Mouse (Mus musculus) heart, adult 2 months (tissue): Measurements from ENCODE around the gene Rtl10. TPM values are rescaled to one million over a fixed set of nuclear protein-coding genes. Genes with fewer than 3 reads are reported as not detected.

Experiments used
- DNase-seq, 2 experiments: peaks; one replicate each; pipeline ENCODE4 v3.0.0; 2021
- H3K27ac ChIP-seq: fragments of 200-600 bp; 2 replicates; pipeline ENCODE4 v1.8.1; 2022
- H3K27me3 ChIP-seq: fragments of 200-500 bp; 2 replicates; pipeline ENCODE4 v1.6.1; 2012; ENCODE audit warnings: mild to moderate bottlenecking, low read length, inconsistent platforms, mixed read lengths; ENCODE audit not compliant: control insufficient read depth, insufficient read depth
- H3K36me3 ChIP-seq: fragments of 200-500 bp; 2 replicates; pipeline ENCODE4 v1.6.1; 2012; ENCODE audit warnings: low read length, inconsistent platforms; ENCODE audit not compliant: control insufficient read depth, insufficient read depth
- H3K4me1 ChIP-seq: fragments of 200-500 bp; 2 replicates; pipeline ENCODE4 v1.6.1; 2011; ENCODE audit warnings: low read length; ENCODE audit not compliant: control insufficient read depth, insufficient read depth
- H3K4me3 ChIP-seq: fragments of 200-600 bp; 2 replicates; pipeline ENCODE4 v1.8.1; 2022
- H3K79me2 ChIP-seq: fragments of 200-500 bp; replicated peaks from 2 replicates; pipeline ENCODE4 v1.6.1; 2012; ENCODE audit warnings: mild to moderate bottlenecking, inconsistent platforms, low read length, moderate library complexity, mixed read lengths; ENCODE audit not compliant: control insufficient read depth, insufficient read depth
- H3K9ac ChIP-seq: fragments of 200-500 bp; 2 replicates; pipeline ENCODE4 v1.6.1; 2012; ENCODE audit warnings: low read depth, mild to moderate bottlenecking, control low read depth, inconsistent platforms, low read length, mixed read lengths
- CTCF ChIP-seq: fragments of 200-600 bp; IDR thresholded peaks from 2 replicates; pipeline ENCODE4 v1.8.1; 2022; ENCODE audit warnings: antibody characterized with exemption, mild to moderate bottlenecking, moderate library complexity
- EP300 ChIP-seq: fragments of 200-500 bp; IDR thresholded peaks from 2 replicates; pipeline ENCODE4 v1.6.1; 2011; ENCODE audit warnings: low read depth, low read length, control low read depth; ENCODE audit not compliant: insufficient read depth
- POLR2A ChIP-seq: fragments of 200-500 bp; IDR thresholded peaks from 2 replicates; pipeline ENCODE4 v1.6.1; 2011; ENCODE audit warnings: mild to moderate bottlenecking, low read depth, low read length, control low read depth; ENCODE audit not compliant: insufficient read depth
- WGBS: fragments of 180-500 bp; shearing (Covaris S2); methylation state at CpG from one replicate; pipeline ENCODE4 v1.1.7; 2018; 5-methylcytosine and 5-hydroxymethylcytosine counted together
- intact Hi-C: fragments of 180-260 bp; cut with DNase I; formaldehyde crosslinking; loops from one replicate; pipeline ENCODE4 v1.15.1; 2025
- polyA plus RNA-seq: library from polyadenylated mRNA; depleted of rRNA; stranded (reverse); fragments of >200 nt; gene quantifications from 2 replicates; pipeline ENCODE4 v1.2.3, GENCODE M21; 2012
- total RNA-seq, 2 experiments: library from RNA; stranded (reverse); gene quantifications; 2 replicates each; pipeline ENCODE4 v1.2.3; 2021

Rtl10 gene
- total and polyA plus RNA-seq, 3 experiments: 3.4 to 3.9 (median 3.4) TPM

GRCm38 (mm10) chr16:18474021-18474420 is 24.7 kb upstream of the Rtl10 start:
- no peaks in the 10 kb centered on the region for H3K36me3 ChIP-seq
- 75% methylated on average over 2 of the region's 2 CpGs for WGBS
- no peaks in the 10 kb centered on the region for H3K27me3 ChIP-seq
- no peaks in the 10 kb centered on the region for H3K79me2 ChIP-seq
- H3K27ac ChIP-seq: no peak overlapping the region
- DNase-seq: no peak
- no peaks in the 10 kb centered on the region for H3K4me1 ChIP-seq
- no peak overlapping the region for H3K9ac ChIP-seq
- H3K4me3 ChIP-seq: no peak overlapping the region
- intact Hi-C loops: no loop called here
- TF ChIP-seq EP300 (no peak), POLR2A (no peak), CTCF (no peak)

DNA sequence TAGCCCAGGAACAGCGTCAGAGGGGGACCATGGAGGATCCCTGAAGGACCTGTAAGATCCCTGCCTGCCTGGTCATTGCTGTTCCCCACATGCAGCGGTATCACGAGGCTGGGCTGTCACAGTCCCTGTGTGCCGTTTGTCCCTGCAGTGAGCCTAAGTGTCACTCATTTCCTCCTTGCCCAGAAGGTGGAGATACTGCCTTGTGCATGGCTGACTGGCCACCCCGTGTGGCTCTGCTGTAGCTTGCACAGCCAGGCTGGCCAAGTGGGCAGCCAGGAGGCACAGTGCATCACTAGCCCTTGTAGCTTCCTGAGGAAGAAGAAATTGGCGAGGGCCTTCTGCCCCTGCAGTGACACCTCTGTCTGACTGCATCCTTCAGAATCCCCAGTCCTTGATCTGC is 20.7 kb upstream of the Rtl10 start:
- H3K27ac ChIP-seq: no peak overlapping the region
- no peaks in the 10 kb centered on the region for H3K4me1 ChIP-seq
- no peak overlapping the region for H3K9ac ChIP-seq
- no peaks in the 10 kb centered on the region for H3K36me3 ChIP-seq
- intact Hi-C loops: no loop called here
- no peak overlapping the region for H3K4me3 ChIP-seq
- no peaks in the 10 kb centered on the region for H3K27me3 ChIP-seq
- DNase-seq: no peak
- H3K79me2 ChIP-seq: no peaks in the 10 kb centered on the region
- WGBS: 66% methylated on average over 6 of the region's 6 CpGs
- TF ChIP-seq POLR2A (no peak), CTCF (peak; percentile 35)

GRCm38 (mm10) chr16:18479667-18480066 is 19.0 kb upstream of the Rtl10 start:
- Histone ChIP-seq H3K27me3 (no peaks in the 10 kb centered on the region), H3K36me3 (no peaks in the 10 kb centered on the region), H3K4me1 (no peaks in the 10 kb centered on the region), H3K79me2 (no peaks in the 10 kb centered on the region), H3K4me3 (no peak overlapping the region), H3K9ac (no peak overlapping the region), H3K27ac (no peak overlapping the region)
- no peak for DNase-seq
- TF ChIP-seq CTCF: no peak
- TF ChIP-seq EP300: no peak
- intact Hi-C loops: no loop called here
- WGBS: 83% methylated on average over 7 of the region's 7 CpGs

GRCm38 (mm10) chr16:18480933-18481485 is 17.7 kb upstream of the Rtl10 start:
- Histone ChIP-seq H3K9ac (no peak overlapping the region), H3K27ac (no peak overlapping the region), H3K36me3 (no peaks in the 10 kb centered on the region), H3K79me2 (no peaks in the 10 kb centered on the region), H3K4me3 (no peak overlapping the region), H3K4me1 (no peaks in the 10 kb centered on the region), H3K27me3 (no peaks in the 10 kb centered on the region)
- WGBS: 71% methylated on average over 4 of the region's 4 CpGs
- no peak for DNase-seq
- intact Hi-C loops: no loop called here
- no peak for TF ChIP-seq POLR2A
- no peak for TF ChIP-seq CTCF
- no peak for TF ChIP-seq EP300

GRCm38 (mm10) chr16:18482431-18482830 is 16.3 kb upstream of the Rtl10 start:
- no peak overlapping the region for H3K27ac ChIP-seq
- H3K4me3 ChIP-seq: no peak overlapping the region
- TF ChIP-seq CTCF: no peak
- no peak for TF ChIP-seq EP300
- TF ChIP-seq POLR2A: no peak
- H3K4me1 ChIP-seq: no peaks in the 10 kb centered on the region
- H3K36me3 ChIP-seq: no peaks in the 10 kb centered on the region
- no peak overlapping the region for H3K9ac ChIP-seq
- DNase-seq: no peak
- 96% methylated on average over 3 of the region's 3 CpGs for WGBS
- no peaks in the 10 kb centered on the region for H3K27me3 ChIP-seq
- H3K79me2 ChIP-seq: no peaks in the 10 kb centered on the region
- intact Hi-C loops: no loop called here

- DNase-seq: no peak
- Histone ChIP-seq H3K27ac (no peak overlapping the region), H3K79me2 (no peaks in the 10 kb centered on the region), H3K4me3 (no peak overlapping the region), H3K27me3 (no peaks in the 10 kb centered on the region), H3K36me3 (no peaks in the 10 kb centered on the region), H3K9ac (no peak overlapping the region), H3K4me1 (no peaks in the 10 kb centered on the region)
- WGBS: 86% methylated on average over 5 of the region's 5 CpGs
- intact Hi-C loops: no loop called here
- no peak for TF ChIP-seq EP300
- TF ChIP-seq POLR2A: no peak
- TF ChIP-seq CTCF: no peak
These were observed 14.9 kb upstream of the Rtl10 start for GRCm38 (mm10) chr16:18483839-18484238.

DNA sequence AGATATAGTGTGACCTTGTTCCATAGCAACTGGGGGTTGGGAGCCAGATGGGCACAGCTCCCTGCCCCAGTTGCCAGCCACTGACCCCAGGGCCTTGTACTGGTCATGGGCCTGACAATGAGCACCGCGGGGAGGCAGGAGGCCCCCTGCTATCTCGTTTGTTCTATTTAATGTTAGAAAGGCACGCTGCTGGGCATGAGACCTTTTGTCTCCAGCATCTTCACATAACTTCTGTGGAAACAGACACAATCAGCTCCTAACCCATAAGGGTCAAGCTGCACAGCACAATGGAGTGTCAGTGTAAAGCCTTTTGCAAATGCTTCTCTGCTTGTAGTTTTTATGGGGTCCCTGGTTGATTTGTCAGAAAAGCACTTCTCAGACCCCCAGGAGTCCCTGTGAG is 14.3 kb upstream of the Rtl10 start:
- Histone ChIP-seq H3K4me1 (no peaks in the 10 kb centered on the region), H3K27me3 (no peaks in the 10 kb centered on the region), H3K27ac (no peak overlapping the region), H3K4me3 (no peak overlapping the region), H3K36me3 (no peaks in the 10 kb centered on the region), H3K9ac (no peak overlapping the region), H3K79me2 (no peaks in the 10 kb centered on the region)
- WGBS: 56% methylated on average over 4 of the region's 4 CpGs
- intact Hi-C loops: no loop called here
- no peak for DNase-seq
- TF ChIP-seq CTCF: no peak
